Mouse (Mus musculus) CD4-positive, CD25-positive, alpha-beta regulatory T cell, adult 9 weeks (primary cell): Measurements from ENCODE around the gene Uprt. TPM values are rescaled to one million over a fixed set of nuclear protein-coding genes. Genes with fewer than 3 reads are reported as not detected.

Experiments used
- polyA plus RNA-seq: library from polyadenylated mRNA; unstranded; fragments of 100-300 nt; shearing (Covaris generic); gene quantifications from one replicate; pipeline ENCODE4 v1.2.1, GENCODE M21; 2017

The Uprt gene
- 2.9 TPM for polyA plus RNA-seq

DNA sequence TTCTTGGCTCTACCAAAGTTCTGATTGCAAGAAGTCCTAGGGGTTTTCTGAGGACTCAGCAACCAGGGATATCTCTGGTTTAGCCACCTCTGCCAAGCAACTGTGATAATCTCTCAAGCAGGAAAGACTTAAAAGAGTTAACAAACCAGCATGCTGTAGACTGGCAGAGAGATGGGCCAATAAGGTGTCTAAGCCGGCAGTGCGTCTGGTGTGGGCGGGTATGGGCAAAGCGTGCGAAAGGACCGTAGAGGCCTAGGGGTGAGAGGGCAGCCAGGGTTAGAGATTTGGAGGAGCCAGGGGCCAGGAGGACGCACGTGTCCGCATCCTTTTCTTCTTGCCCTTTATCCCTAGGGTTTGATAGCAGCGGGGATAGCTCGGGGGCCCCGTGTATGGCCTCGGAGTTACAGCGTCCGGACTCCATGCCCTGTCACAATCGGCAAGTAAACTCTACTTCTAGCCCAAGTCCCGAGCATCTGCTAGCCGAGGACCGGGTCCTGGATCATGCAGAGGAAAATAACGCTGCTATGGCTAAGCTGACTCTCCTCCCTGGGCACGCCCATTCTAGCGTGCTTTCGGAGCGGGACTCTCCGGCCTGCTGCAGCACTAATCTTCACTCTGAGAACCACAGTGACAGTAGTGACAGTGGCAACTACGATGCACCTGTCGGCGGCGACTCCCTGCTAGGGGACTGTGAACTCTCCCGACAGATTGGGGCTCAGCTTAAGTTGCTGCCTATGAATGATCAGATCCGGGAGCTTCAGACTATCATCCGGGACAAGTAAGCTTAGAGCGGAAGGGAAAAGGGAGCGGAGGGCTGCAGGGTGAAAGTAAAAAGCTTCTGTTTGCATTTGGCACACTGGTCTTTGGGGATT, at the start of gene Uprt:
Gene Uprt, plus strand, starts transcription at position 247 of the 872 bp plus-strand sequence.

Other genes starting within 250 kb of the Uprt start
- gene Abcb7, start 69.0 kb upstream of the Uprt start, polyA plus RNA-seq, result 22.7 TPM
- 7.2 TPM for gene Zdhhc15, start 188.2 kb downstream of the Uprt start, polyA plus RNA-seq